ENCODE assay signal across 14 mouse cellular contexts in genomic region chr1:185834171-185834570, GRCm38 (mm10).
A peak's percentile ranks its signal among the peaks of the same experiment; 100 is the strongest.
DNase-seq lines count a peak whose midpoint lies in the region; ATAC-seq lines count a peak whose summit lies in the region.
"Had no signal": no experiment of that assay in that cellular context is flagged by ENCODE, and none has a peak within 500 bp of the region (broad histone marks: within the 10 kb centered on the region; RNA-seq: fewer than 3 reads in every experiment).

No protein-coding gene starts in this region.

- no peak overlapping the region for H3K4me2 ChIP-seq in forebrain, embryonic 12.5 days
- no peak overlapping the region for H3K4me2 ChIP-seq in forebrain, embryonic 15.5 days (replicated peaks)
- H3K4me2 ChIP-seq in midbrain, embryonic 14.5 days (ENCODE audit: low read length) = no peak overlapping the region
- H3K4me2 ChIP-seq: hindbrain, embryonic 13.5 days; liver, embryonic 15.5 days had no signal

- WGBS in forebrain, embryonic 12.5 days = 32% methylated on average over 6 of the region's 6 CpGs
- 9% methylated on average over 6 of the region's 6 CpGs for WGBS in forebrain, embryonic 15.5 days
- 69% methylated on average over 6 of the region's 6 CpGs for WGBS in midbrain, embryonic 14.5 days
- 84% methylated on average over 6 of the region's 6 CpGs for WGBS in midbrain, embryonic 10.5 days

- peak; percentile 41 for DNase-seq in midbrain, embryonic 14.5 days
- DNase-seq in midbrain, embryonic 10.5 days (ENCODE audit: low spot score) = no peak
- peak; percentile 22 to 55 for DNase-seq in kidney, postnatal 36 days
- DNase-seq in retina, postnatal 7 days (ENCODE audit: low read depth, low spot score) = peak; percentile 25
- DNase-seq in spleen, adult 18-20 months = no peak
- DNase-seq in urinary bladder, postnatal 10 days (ENCODE audit: low spot score) = no peak
- DNase-seq: adrenal gland, postnatal 36 days; B cell, adult 2 months; cerebellum, adult 11 months; gastrocnemius, postnatal 14 days had no signal

- no peaks in the 10 kb centered on the region for H3K36me3 ChIP-seq in forebrain, embryonic 12.5 days (replicated peaks)
- no peaks in the 10 kb centered on the region for H3K36me3 ChIP-seq in forebrain, embryonic 15.5 days
- no peaks in the 10 kb centered on the region for H3K36me3 ChIP-seq in midbrain, embryonic 14.5 days (ENCODE audit: control insufficient read depth, insufficient read depth, low read length)
- no peaks in the 10 kb centered on the region for H3K36me3 ChIP-seq in midbrain, embryonic 10.5 days
- H3K36me3 ChIP-seq: hindbrain, embryonic 13.5 days; liver, embryonic 15.5 days had no signal

- no peak overlapping the region for H3K9ac ChIP-seq in forebrain, embryonic 12.5 days
- no peak overlapping the region for H3K9ac ChIP-seq in forebrain, embryonic 15.5 days (replicated peaks)
- no peak overlapping the region for H3K9ac ChIP-seq in midbrain, embryonic 14.5 days (replicated peaks; ENCODE audit: low read length)
- H3K9ac ChIP-seq: hindbrain, embryonic 13.5 days; liver, embryonic 15.5 days had no signal

- no peak overlapping the region for H3K4me3 ChIP-seq in forebrain, embryonic 12.5 days (replicated peaks)
- no peak overlapping the region for H3K4me3 ChIP-seq in forebrain, embryonic 15.5 days
- H3K4me3 ChIP-seq in midbrain, embryonic 14.5 days (replicated peaks; ENCODE audit: low read depth, low read length) = no peak overlapping the region
- H3K4me3 ChIP-seq in midbrain, embryonic 10.5 days = no peak overlapping the region
- H3K4me3 ChIP-seq: hindbrain, embryonic 13.5 days; liver, embryonic 15.5 days had no signal

- no peaks in the 10 kb centered on the region for H3K9me3 ChIP-seq in forebrain, embryonic 12.5 days
- no peaks in the 10 kb centered on the region for H3K9me3 ChIP-seq in forebrain, embryonic 15.5 days
- no peaks in the 10 kb centered on the region for H3K9me3 ChIP-seq in midbrain, embryonic 14.5 days (ENCODE audit: control insufficient read depth, low read length)
- H3K9me3 ChIP-seq in midbrain, embryonic 10.5 days (replicated peaks) = no peaks in the 10 kb centered on the region
- H3K9me3 ChIP-seq: hindbrain, embryonic 13.5 days; liver, embryonic 15.5 days had no signal

- H3K4me1 ChIP-seq in forebrain, embryonic 12.5 days = peaks cover 3% of the 10 kb centered on the region; the same call in 1 of the 2 replicates
- peaks cover 19% of the 10 kb centered on the region for H3K4me1 ChIP-seq in forebrain, embryonic 15.5 days
- no peaks in the 10 kb centered on the region for H3K4me1 ChIP-seq in midbrain, embryonic 14.5 days (ENCODE audit: control insufficient read depth, insufficient read depth, low read length)
- H3K4me1 ChIP-seq in midbrain, embryonic 10.5 days = no peaks in the 10 kb centered on the region
- H3K4me1 ChIP-seq: liver, embryonic 15.5 days had no signal

- H3K27ac ChIP-seq in forebrain, embryonic 12.5 days = no peak overlapping the region
- H3K27ac ChIP-seq in forebrain, embryonic 15.5 days (replicated peaks) = no peak overlapping the region
- no peak overlapping the region for H3K27ac ChIP-seq in midbrain, embryonic 14.5 days (replicated peaks; ENCODE audit: low read depth, low read length)
- no peak overlapping the region for H3K27ac ChIP-seq in midbrain, embryonic 10.5 days (replicated peaks)
- H3K27ac ChIP-seq: hindbrain, embryonic 13.5 days; liver, embryonic 15.5 days had no signal

- H3K27me3 ChIP-seq in forebrain, embryonic 12.5 days = no peaks in the 10 kb centered on the region
- no peaks in the 10 kb centered on the region for H3K27me3 ChIP-seq in forebrain, embryonic 15.5 days
- H3K27me3 ChIP-seq in midbrain, embryonic 14.5 days (ENCODE audit: control insufficient read depth, insufficient read depth, low read length) = no peaks in the 10 kb centered on the region
- H3K27me3 ChIP-seq in midbrain, embryonic 10.5 days (ENCODE audit: low read depth, poor library complexity, severe bottlenecking) = no peaks in the 10 kb centered on the region
- H3K27me3 ChIP-seq: hindbrain, embryonic 13.5 days; liver, embryonic 15.5 days had no signal

- peak; percentile 67; the same call in 1 of the 2 replicates for ATAC-seq in forebrain, embryonic 12.5 days (ENCODE audit: low FRiP score)
- ATAC-seq in forebrain, embryonic 15.5 days (replicated peaks) = no peak
- no peak for ATAC-seq in midbrain, embryonic 14.5 days (ENCODE audit: low FRiP score, low TSS enrichment)

Comparison
In these comparisons a context has a peak if more than half of its experiments do, and no peak if none do; other contexts are left out.
1. DNase-seq: peak in midbrain, embryonic 14.5 days (single experiment), kidney, postnatal 36 days (2 of 2) and retina, postnatal 7 days (single experiment); none in midbrain, embryonic 10.5 days (single experiment), spleen, adult 18-20 months (0 of 2) and urinary bladder, postnatal 10 days (single experiment).